Mouse (Mus musculus) spleen, postnatal 36 days (tissue): ENCODE data around the gene Dusp18.
"Not testable (repeated sequence)": the region's sequence is repeated elsewhere in the genome, so short reads cannot be mapped to it uniquely, and the experiment has no call there.

Source experiments
- DNase-seq, 2 experiments: peaks; one replicate each; pipeline ENCODE4 v3.0.0; 2022; ENCODE audit warnings: low spot score in 2 of 2, mixed read lengths in 1 of 2

Gene Dusp18

DNA sequence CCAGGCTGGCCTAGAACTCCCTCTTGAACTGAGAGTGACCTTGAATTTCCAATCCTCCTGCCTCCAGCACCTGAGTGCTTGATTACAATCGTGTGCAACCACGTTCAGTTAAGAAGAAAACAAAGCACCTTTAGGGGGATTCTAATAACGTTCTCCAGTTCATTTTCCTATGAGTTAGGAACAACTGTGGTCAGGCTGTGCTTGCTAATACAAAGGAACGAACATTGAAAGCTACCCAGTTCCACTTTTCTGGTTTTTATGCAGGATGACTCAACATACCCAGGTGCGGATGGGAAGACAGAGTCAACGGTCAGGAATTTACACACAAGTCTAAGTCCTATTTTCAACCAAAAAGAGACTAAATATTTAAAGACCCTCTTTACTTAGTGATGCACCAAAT lies 1.1 kb upstream of the Dusp18 start:
- DNase-seq, result no peak

DNA sequence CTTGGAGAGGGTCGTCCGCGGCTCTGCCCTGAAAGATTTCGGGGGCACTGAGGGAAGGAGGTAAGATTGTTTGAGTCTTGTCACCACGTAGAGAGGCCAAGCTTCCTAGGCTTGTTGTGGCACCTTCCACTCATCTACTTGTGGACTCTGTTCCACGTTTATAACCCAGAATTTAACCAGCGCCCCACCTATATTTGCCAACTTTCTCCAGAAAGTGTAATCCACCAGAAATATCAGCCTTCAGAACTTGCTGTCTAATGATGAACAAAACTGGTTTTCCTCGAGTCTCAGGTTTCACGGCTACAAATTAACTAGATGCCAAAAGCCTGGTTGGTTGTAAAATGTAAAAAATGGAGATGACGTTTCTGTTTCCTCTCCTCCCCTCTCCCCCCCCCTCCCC lies 418 bp downstream of the Dusp18 start:
- no peak for DNase-seq

DNA sequence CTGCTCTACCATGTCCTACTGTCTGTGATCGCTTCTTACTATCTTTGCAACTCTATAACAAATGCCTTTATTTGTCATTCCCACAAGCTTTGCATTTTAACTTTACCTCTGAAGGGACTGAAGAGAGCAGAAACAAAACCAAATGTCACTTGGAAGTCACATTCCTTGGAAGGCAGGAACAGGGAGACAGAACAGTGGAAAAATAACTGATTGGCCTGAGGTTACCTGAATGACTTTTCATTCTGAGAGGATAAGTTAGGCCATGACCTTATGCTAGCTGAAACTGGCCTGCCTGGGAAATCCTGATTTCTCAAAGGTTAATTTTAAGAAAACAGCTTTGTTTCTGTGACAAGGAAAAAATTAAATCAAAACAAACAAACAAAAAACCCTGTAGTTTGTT lies 893 bp downstream of the Dusp18 start:
- no peak for DNase-seq

DNA sequence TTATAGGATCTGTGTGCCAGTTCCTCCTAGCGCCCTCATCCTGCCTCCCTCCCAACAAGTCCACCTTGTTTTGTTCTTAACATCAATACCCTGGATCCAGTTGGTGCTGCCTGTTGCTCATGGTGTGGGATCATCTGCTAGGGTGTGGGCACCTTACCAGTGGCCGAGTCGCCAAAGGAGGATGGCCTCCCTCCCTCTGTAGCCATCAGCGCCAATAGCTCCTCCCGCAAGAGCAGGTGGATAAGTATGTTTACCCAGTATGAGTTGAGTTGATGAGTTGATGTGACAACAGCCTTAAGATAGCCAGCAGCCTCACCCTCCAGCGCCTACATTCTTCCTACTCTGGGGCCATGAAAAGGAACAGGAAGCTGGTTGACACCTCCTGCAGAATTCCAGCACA lies 5.3 kb downstream of the Dusp18 start:
- DNase-seq, result no peak

DNA sequence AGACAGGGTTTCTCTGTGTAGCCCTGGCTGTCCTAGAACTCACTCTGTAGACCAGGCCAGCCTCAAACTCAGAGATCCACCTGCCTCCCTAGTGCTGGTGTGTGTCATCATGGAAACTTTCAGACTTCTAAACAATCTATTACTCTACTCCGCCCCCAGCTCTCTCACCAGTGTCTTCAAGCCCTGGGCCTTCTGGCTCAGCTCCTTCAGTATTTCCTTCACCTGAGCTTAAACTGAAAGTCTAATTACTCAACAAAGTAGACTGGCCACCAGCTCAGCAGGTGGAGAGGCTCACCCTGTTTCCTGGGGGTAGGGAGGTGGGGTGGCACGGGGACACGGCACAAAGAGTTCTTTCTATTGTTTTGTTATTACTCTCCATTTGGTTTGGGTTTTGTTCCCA lies 7.5 kb downstream of the Dusp18 start:
- no peak for DNase-seq

DNA sequence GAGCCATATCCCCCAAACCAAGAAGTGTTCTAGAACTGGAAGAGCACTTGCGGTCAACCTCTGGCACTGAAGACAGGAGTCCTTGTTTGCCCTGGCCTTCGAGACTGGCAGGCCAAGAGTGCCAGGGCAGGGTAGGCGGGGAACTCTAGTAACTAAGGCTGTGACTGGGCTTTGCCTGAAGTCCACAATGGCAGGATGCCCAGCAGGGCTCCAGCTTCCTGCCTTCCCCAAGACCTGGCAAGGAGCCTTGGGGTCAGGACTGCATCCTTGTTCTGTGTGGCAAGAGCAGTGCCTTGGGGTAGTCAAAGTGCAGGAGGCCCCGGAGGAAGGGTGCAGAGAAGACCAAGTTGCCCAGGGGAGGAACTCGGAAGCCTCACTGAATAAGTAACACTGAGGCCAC lies 8.0 kb downstream of the Dusp18 start:
- DNase-seq, result no peak

DNA sequence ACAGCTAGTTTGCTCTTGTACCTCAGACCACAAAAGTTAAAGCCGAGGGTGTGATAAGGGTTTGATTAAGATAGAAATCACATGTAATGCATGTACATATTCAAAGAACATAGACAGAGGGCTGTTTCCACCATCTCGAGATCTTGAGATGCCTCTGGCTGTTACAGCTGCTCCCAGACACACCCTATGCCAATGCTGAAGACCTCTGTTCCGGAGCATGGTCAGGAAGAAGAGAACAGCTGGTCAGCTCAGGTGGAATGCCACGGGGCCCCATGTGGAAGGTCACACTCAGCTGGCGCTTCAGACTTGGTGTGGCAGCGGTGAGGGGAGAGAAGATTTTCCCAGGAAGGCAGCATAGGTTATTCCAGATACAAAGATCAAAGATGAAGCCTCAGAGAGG lies 9.6 kb downstream of the Dusp18 start:
- no peak for DNase-seq

DNA sequence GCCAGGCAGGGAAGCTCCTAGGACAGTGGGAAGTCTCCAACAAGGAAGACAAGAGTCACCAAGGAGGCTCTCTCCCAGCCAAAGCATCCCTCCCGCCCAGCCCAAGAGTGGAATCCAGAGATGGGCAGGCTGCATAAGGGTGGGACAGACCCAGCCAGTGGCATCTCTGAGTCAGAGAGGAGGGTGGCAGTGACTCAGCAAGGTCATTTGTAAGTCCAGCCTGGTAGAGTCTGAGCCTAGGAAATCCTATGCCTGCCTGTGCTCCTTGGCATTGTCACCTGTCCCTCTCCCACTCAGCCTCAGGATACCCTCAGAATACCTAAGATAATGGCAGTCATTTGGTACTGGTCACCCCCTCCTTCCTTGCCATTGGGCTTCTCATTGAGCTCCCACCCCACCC lies 10.4 kb downstream of the Dusp18 start:
- no peak for DNase-seq

DNA sequence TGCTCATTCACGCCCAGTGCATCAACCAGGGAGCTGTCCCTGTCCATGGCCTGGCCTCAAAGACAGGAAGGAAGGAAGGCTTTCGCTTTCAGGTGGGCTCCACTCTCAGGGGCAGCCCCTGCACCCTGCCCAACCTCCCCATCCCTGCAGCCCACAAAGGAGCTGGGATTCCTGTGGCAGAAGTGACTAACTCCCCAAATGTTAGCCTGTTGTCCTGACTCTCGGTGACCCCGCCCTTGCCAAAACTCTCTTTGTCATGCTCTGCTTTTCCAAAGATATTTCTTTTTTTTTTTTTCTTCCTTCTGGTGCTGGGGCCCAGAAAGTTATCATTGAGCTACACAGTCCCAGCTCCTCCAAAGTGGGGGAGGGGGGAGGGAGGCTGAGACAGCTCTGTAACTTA lies 14.2 kb downstream of the Dusp18 start:
- no peak for DNase-seq

DNA sequence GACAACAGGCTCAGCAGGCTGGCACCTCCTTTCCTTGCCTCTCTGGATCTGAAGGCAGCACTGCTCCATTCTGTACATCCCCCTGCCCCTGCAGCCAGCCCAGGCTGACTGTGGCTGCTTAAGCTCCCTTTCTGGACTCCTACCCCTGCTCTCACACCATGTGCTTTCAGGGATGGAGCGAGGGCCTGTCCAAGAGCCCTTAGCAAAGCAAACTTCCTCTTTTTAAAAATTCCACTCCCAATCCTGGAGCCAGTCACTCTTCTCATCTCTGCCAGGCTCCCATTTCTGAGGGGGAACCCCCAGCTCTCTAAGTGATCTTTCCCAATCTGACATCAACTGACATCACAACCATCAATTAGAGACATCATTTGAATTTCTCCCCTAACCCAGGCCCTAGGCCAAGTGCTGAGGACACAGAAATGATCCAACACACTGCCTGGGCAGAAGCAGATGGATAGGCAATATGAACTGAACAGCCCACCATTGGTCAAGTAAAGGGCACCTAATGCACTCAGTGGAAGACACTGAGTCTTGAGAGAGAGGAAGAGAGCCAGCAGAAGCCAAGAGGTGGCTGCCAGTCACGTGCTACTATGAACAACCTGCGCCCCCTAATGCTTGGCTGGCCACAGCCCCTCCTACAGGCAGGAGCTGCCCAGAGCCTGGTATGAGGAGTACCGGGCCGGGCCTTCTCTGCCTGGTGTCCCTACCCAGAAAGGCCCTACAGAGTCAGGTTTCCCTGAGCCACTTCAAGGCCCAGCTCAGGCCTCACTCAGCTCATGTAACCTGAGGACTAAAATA lies 15.7 kb downstream of the Dusp18 start:
- no peak for DNase-seq

DNA sequence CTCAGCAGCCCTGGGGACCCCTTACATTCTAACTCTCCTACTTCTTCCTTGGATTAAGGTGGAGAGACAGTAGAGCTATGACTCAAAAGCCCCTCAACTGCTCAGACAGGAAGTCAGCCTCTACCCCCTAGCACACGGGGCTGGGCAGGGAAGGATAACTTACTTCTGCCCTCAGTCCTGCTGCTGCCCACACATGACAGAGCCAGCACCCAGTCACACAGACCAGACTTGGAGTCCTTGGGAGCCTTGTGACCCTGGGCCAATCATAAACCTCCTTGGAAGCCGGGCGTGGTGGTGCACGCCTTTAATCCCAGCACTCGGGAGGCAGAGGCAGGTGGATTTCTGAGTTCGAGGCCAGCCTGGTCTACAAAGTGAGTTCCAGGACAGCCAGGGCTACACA lies 16.4 kb downstream of the Dusp18 start:
- DNase-seq, result not testable (repeated sequence)

DNA sequence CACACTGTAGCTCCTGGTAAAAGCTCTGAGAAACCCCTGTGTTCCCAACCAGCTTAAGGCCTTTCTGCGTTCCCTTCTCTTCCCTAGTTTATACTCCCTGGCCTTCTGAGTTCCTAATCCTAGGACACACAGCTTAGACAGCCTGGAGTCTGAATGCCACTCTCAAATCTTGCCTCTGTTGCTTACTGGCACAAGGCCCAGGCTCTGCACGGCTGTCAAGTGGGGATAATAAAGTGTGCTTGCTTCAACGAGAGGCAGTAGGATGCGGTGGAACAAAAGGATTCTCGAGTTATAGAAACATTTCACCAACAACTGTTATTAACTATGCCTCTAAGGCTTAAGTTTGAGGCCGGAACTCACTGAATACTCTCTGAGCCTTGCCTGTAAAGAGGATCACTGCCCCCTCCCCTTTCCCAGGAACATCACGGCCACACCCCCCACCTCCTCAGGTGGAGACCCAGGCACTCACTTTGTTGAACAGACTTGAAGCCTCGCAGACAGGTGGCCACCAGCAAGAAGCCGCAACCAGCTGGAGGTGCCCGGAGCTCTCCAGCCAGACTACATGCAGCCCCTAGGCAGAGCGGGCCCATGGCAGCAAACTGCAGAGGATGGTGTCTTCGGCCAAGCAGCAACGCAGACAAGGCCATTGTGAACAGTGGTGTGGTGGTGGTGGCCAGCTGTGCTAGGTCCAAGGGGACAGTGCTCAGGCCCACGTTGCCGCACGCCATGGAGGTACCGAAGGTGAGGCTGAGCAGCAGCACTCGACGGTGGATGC lies 17.2 kb downstream of the Dusp18 start:
- DNase-seq, result no peak

DNA sequence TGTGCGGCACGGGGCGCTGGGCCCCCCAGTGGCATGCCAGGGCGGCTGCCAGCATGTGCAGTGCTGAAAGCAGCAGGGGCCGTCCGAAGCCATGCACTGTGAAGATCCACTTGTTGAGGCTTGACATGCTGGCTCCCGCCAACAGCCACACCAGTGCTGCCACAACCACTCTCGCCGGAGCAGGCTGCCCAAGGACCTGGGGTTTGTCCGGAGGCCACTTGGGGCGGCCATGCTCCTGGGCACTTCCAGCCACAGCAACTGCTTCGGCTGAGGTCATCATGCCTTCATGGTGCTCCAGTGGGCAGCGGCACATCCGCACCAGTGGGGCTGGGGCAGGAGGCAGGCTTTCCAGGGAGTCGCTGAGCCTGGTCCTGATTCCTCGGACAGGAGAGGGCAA lies 17.8 kb downstream of the Dusp18 start:
- DNase-seq, result no peak

DNA sequence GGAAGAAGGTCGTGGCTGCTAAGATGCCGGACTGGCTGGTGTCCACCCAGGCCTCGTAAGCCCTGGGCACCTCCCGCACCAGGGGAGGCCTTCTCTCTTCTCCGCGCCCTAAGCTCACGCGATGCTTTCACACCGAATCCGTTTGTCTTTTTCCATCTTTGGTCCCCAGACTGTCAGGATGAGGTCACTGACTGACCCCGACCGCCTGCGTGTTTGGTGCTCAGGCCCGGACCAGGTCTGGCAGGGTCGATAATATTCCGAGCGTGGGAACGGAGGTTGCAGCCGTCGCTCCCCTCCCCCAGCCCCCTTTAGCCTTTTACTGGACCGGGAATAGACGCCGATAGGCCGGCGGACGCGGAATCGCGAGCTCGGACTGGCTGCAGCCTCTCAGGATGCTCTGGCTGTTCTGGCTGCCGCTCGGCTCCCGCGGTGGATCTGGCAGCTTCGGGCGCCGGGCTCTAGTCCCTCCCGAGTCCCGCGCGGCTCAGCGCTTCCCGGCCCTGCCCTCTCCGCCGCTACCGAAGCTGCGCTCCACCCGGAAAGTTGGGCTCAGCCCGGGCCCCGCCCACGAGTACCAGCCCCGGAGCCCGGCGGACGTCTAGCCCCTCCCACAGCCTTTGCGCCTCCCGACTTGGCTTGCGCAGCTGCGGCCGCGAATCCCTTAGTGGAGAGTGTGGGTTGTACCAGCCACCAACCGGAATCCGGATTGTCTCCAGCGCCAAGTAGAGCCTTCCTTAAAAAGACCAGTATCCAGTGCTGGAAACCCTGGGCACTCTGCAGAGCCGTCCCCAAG lies 18.5 kb downstream of the Dusp18 start:
- peak; percentile 81 to 82 for DNase-seq

DNA sequence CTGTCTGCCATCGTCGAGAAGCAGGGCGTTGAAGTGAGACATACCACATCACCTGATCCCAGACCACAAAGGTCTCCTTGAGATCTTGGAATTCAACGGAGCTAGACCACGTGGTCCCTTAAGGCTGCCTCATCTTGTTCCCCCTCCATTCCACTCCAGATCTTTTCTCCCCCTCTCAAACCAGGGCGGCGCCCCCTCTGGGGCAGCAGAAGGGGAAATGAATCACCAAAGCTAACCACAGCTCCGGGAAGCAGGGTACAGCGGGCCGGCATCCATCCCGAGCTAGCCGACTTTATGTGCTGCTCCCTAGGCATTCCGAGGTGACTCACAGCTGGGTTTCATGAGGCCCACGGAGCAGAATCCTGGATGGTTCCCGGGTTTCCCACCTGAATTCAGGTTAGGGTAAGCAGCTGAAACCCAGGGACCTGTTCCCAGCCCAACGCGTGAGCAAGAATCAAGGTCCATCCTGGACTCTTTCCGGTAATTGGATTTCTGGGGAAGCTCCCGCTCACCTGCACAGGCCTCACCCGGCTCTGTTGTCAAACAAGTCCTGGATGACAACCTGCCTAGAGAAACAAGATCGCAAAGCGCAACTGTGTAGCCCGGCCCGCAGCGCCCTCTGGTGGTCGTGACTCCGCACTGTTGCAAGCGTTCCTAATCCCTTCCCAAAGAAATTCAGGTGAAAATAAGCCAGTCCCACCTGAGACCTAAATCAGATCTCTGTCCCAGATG lies 19.2 kb downstream of the Dusp18 start, which contains the start of gene Slc35e4:
Gene Slc35e4, minus strand, starts transcription at position 556 of the 732 bp plus-strand sequence.
- peak; percentile 57 to 61 for DNase-seq

DNA sequence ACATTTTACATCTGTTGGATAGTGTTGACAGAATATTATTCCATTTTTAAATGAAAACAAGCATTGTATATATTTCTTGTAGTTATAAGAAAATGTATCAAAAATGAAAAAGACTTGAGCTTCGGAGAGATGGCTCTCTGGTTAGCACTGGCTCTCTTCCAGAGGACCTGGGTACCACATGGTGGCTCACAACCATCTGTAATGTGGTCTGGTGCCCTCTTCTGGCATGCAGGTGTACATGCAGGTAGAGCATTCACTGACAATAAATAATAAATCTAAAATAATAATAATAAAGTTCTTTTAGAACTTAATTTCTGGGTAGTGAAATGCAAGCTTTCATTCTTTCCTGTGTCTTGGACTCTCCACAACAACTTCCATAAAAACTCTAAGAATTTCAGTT lies 23.7 kb downstream of the Dusp18 start:
- no peak for DNase-seq

DNA sequence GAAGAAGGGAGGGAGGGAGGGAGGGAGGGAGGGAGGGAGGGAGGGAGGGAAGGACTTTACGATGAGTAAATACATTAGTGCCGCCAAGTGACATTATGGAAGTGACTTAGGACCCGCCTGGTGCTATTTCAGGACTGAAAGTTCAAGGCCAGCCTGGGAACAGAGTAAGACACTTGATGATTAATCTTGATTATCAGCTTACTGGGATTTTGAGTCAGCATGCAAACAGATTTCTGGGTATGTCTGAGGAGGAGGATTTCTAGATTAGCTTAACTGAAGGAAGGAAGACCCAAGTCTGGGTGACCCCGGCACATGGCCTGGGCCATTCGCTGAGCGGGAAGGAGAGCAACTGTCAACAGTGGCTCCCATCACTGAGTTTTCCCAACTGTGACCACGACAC lies 25.4 kb downstream of the Dusp18 start:
- no peak for DNase-seq

DNA sequence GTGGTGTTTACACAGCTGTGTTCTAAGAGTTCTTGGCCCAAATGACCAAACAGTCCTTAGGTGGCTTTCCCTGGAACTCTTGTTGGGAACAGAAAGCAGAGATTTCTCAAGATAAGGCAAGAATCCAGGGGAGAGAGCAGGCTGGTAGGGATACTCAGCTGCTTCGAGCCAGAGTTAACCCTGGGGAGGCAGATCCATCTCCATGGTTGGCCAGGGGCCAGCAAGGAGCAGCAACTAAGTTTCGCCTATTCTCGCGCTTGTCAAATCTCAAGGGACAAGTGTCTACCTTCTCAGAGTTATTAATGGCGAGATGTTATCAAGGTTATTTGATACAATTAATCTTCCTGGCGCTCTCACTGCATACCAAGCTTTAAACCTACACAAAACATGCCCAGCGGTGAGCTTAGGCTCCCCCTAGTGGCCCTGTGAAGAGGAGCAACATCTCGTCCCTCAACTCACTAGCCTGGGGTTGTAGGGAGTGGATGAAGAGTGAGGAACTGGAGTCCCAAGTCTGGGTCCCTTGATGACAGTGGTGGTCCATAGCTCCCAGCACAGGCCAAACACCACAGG lies 26.3 kb downstream of the Dusp18 start:
- peak in 1 of 2 experiments; percentile 34 for DNase-seq

DNA sequence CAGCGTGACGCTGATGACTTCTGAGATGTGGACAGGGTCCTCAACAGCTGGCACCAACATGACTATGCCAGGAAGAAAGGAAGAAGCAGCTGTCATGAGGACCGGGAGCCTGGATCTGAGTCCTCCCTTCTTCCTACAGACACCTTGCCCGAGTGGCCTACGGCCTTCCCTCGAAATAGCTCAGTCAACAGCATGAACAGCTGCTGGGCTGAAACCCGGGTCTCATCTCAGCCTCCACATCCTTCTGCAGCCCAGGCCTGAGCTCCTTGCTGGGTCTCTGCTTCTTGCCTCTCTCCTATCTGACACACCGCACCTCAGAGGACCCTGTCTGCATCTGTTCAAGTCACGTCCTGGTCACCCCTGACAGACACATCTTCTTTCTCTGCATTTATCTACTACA lies 27.1 kb downstream of the Dusp18 start:
- DNase-seq, result no peak

DNA sequence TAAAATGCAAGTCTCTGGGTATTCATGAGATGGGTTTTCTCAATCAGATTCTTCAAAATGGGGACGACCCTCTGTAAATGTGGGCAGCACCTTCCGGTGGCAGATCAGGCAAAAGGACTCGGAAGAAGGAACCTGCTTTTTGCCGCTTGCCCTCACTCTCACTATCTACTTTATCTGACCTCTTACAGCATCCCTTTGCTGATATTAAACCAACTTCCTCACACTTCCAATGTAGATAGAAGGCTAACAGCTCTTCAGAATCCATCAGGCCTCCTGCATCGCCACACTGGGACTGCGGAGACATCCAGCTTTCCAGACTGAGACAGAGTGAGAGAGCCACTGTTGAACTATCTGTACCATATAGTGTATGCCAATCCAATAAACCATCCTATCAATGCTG lies 27.7 kb downstream of the Dusp18 start:
- no peak for DNase-seq

DNA sequence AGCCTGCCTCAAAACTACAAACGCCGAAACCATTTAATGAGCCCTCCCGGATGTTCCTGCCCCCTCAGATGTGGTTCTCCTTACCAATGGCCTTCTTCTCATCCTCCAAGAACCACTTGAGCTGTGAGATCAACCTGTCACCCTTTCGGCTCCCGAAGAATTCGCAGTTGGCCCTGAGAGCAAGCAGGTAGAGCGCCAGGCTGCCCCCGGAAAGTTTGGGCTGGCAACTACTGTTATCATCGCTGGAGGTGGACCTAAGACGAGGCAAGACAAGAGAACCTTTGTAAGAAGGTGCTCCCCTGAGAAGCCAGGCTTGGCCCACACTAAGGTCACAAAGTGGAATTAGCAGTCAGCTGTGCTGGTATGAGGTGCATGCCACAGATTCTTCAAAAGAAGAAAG lies 30.9 kb downstream of the Dusp18 start:
- DNase-seq, result no peak
